Mouse (Mus musculus) ES-E14 (cell line): ENCODE measurements at regions not wholly inside any gene's neighbourhood (a gene's known extent, or its start where the extent isn't known, plus 50 kb on each side); places are given as distances from the start of the nearest gene placed in this dataset.

Source experiments
- CHD2 ChIP-seq: IDR thresholded peaks from 2 replicates; pipeline ENCODE4 v1.6.1; 2014; ENCODE audit warnings: mild to moderate bottlenecking, low read depth, low read length, inconsistent platforms
- MAFK ChIP-seq: IDR thresholded peaks from 2 replicates; pipeline ENCODE4 v1.6.1; 2014; ENCODE audit warnings: mild to moderate bottlenecking, low read depth, low read length, inconsistent platforms; ENCODE audit not compliant: insufficient read depth

DNA sequence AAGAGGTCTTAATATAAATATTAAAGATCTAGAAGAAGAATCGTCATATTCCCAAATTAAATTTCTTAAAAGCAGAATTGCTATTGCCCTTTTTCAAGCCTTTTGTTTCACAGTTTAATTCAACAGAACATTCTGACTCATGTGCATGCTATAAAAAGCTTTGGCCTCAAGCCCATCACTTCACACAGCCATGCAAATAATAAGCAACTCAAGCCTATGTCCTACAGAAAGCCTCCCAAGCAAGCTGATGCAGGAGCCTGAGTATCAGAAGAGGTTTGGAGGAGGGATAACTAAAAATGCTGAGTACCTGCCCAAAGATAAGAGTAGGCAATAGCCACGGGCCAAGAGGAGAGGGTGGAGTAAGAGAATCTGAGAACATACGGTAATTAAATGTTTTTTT is 169.1 kb upstream of the Cypt12 start:
- TF ChIP-seq CHD2, result no peak
- TF ChIP-seq MAFK, result no peak
